In the genomic region with DNA sequence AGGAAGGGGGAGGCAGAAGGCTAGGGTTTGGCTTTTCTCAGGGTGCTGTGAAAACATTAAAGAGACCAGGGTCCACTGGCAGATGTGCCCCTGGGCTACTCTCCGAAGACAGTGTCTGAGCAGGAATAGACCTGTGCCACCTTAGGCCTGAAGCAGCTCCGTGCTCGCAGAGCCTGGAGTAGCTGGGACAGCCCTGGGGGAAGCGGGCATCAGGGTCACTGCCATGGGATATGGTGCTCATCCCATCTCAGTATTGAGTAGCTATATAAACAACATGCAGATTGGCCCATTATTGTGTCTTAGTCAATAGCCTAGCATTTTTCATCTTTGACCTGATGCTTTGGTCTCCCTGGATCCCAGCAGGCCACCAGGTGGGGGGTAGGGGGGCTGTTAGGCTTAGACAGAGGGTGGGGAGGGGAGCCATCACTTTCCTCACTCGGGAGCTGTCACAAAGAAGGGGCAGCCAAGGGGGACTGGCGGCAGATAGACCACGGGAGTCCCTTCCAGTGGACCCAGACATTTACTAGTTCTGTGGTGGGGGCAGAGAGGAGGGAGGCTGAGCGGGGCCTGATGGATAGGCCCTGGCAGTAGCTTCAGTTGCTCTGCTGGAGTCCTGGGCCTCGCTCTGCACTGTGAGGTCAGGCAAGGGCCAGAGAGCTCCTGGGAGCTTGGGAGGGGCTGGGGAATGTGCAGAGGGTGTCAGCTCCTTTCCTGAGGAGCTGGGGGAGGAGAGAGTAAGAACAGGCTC, we compare ENCODE assay signal across 10 mouse cellular contexts. TPM values are rescaled to one million over a fixed set of nuclear protein-coding genes. Genes with fewer than 3 reads are reported as not detected.
A peak's percentile ranks its signal among the peaks of the same experiment; 100 is the strongest.
DNase-seq lines count a peak whose midpoint lies in the region; ATAC-seq and TF ChIP-seq lines count a peak whose summit lies in the region.
"Had no signal": no experiment of that assay in that cellular context is flagged by ENCODE, and none has a peak within 500 bp of the region (broad histone marks: within the 10 kb centered on the region; RNA-seq: fewer than 3 reads in every experiment).

No protein-coding gene starts in this region.

- intact Hi-C loops in heart, postnatal 36 days (cut with DNase I): no loop called here
- intact Hi-C loops in left cerebral cortex, postnatal 4 days (cut with DNase I): no loop called here

- no peak for ATAC-seq in heart, embryonic 13.5 days (ENCODE audit: extremely low read depth, insufficient number of reproducible peaks, low FRiP score, low TSS enrichment)
- 0 out of 2 replicates have a peak, but pooled peaks have one; percentile 44 for ATAC-seq in hindbrain, embryonic 16.5 days

- H3K9ac ChIP-seq in heart, embryonic 13.5 days: peak overlapping the region; percentile 12; the same call in 1 of the 2 replicates
- no peak overlapping the region; the same call in 1 of the 2 replicates for H3K9ac ChIP-seq in hindbrain, embryonic 16.5 days (ENCODE audit: low read depth, low read length)
- H3K9ac ChIP-seq: embryonic facial prominence, embryonic 15.5 days; limb, embryonic 15.5 days had no signal

- H3K27me3 ChIP-seq in heart, embryonic 13.5 days (replicated peaks): no peaks in the 10 kb centered on the region
- peaks cover 14% of the 10 kb centered on the region for H3K27me3 ChIP-seq in hindbrain, embryonic 16.5 days (replicated peaks; ENCODE audit: control insufficient read depth, insufficient read depth, low read length)
- H3K27me3 ChIP-seq: embryonic facial prominence, embryonic 15.5 days; limb, embryonic 15.5 days had no signal

- DNase-seq in heart, postnatal 36 days: no peak
- no peak for DNase-seq in left cerebral cortex, postnatal 4 days
- no peak for DNase-seq in spleen, postnatal 4 days (ENCODE audit: low spot score in 2 of 2)
- DNase-seq in right cerebral cortex, postnatal 14 days: no peak

- H3K36me3 ChIP-seq in heart, embryonic 13.5 days: no peaks in the 10 kb centered on the region
- H3K36me3 ChIP-seq in hindbrain, embryonic 16.5 days (ENCODE audit: control insufficient read depth, insufficient read depth, low read length): no peaks in the 10 kb centered on the region
- H3K36me3 ChIP-seq: embryonic facial prominence, embryonic 15.5 days; limb, embryonic 15.5 days had no signal

- no peak overlapping the region for H3K27ac ChIP-seq in heart, embryonic 13.5 days (replicated peaks)
- peak overlapping the region; percentile 5; the same call in 1 of the 2 replicates for H3K27ac ChIP-seq in brown adipose tissue, adult 24 weeks (replicated peaks; ENCODE audit: low read depth, low read length)
- no peak overlapping the region for H3K27ac ChIP-seq in hindbrain, embryonic 16.5 days (ENCODE audit: low read depth, low read length)
- H3K27ac ChIP-seq in olfactory bulb, adult 2 months (ENCODE audit: insufficient read depth, low read depth, low read length): peak overlapping the region; percentile 69
- H3K27ac ChIP-seq: embryonic facial prominence, embryonic 15.5 days; limb, embryonic 15.5 days had no signal

- peaks cover 51% of the 10 kb centered on the region for H3K4me1 ChIP-seq in heart, embryonic 13.5 days
- H3K4me1 ChIP-seq in brown adipose tissue, adult 24 weeks (ENCODE audit: control insufficient read depth, insufficient read depth, insufficient read length, low read length): peaks cover 24% of the 10 kb centered on the region
- H3K4me1 ChIP-seq in hindbrain, embryonic 16.5 days (ENCODE audit: control insufficient read depth, insufficient read depth, low read depth, low read length): no peaks in the 10 kb centered on the region
- H3K4me1 ChIP-seq in olfactory bulb, adult 2 months (ENCODE audit: control insufficient read depth, insufficient read depth, low read length): peaks cover 25% of the 10 kb centered on the region

- WGBS in heart, embryonic 13.5 days: 45% methylated on average over 9 of the region's 9 CpGs
- 28% methylated on average over 9 of the region's 9 CpGs for WGBS in hindbrain, embryonic 16.5 days
- WGBS in olfactory bulb, adult 2 months: 86% methylated on average over 9 of the region's 9 CpGs

- no peak overlapping the region for H3K4me3 ChIP-seq in heart, embryonic 13.5 days
- no peak overlapping the region for H3K4me3 ChIP-seq in brown adipose tissue, adult 24 weeks (ENCODE audit: insufficient read depth, low read depth, low read length)
- no peak overlapping the region for H3K4me3 ChIP-seq in hindbrain, embryonic 16.5 days (ENCODE audit: low read length)
- no peak overlapping the region for H3K4me3 ChIP-seq in olfactory bulb, adult 2 months (ENCODE audit: insufficient read depth, low read depth, low read length)
- H3K4me3 ChIP-seq: embryonic facial prominence, embryonic 15.5 days; limb, embryonic 15.5 days had no signal

- TF ChIP-seq CTCF in olfactory bulb, adult 2 months (IDR thresholded peaks at IDR 0.05; ENCODE audit: insufficient read depth, low read depth, low read length): no peak

- H3K4me2 ChIP-seq in heart, embryonic 13.5 days: no peak overlapping the region
- H3K4me2 ChIP-seq in hindbrain, embryonic 16.5 days (ENCODE audit: low read length): no peak overlapping the region
- H3K4me2 ChIP-seq: embryonic facial prominence, embryonic 15.5 days; limb, embryonic 15.5 days had no signal

- no peaks in the 10 kb centered on the region for H3K9me3 ChIP-seq in heart, embryonic 13.5 days
- no peaks in the 10 kb centered on the region for H3K9me3 ChIP-seq in hindbrain, embryonic 16.5 days (ENCODE audit: control insufficient read depth, low read length)
- H3K9me3 ChIP-seq: embryonic facial prominence, embryonic 15.5 days; limb, embryonic 15.5 days had no signal

- TF ChIP-seq POLR2A in olfactory bulb, adult 2 months (IDR thresholded peaks at IDR 0.05; ENCODE audit: insufficient read depth, low read depth, low read length): no peak

RNA-seq across cellular contexts. Expression of gene Rpusd4, which starts 49.7 kb away (rescaled TPM):
- 19.4 and 22.1 TPM in 2 replicates for polyA plus RNA-seq in heart, embryonic 13.5 days (2015; fragmentation: Nextera tagmentation; extraction: Ambion mirVana)
- total RNA-seq in heart, postnatal 36 days (2021): 10 to 100 TPM; 12.6 to 15.3 TPM
- 10.6 and 11.6 TPM in 2 replicates for polyA plus RNA-seq in brown adipose tissue, adult 24 weeks (2012; ENCODE audit: insufficient read depth, insufficient read length, missing spikeins)
- polyA plus RNA-seq in hindbrain, embryonic 16.5 days (2015; fragmentation: Nextera tagmentation; extraction: Ambion mirVana): 17.6 and 20.0 TPM in 2 replicates
- not detected in 2 replicates for polyA plus RNA-seq in olfactory bulb, adult 2 months (2012; ENCODE audit: insufficient read depth, insufficient read length, low replicate concordance, missing spikeins)
- total RNA-seq in left cerebral cortex, postnatal 4 days (2021): 10 to 100 TPM in 1 of 2 experiments, 1 to 10 TPM in 1; 9.1 to 12.4 TPM

RNA-seq across cellular contexts. Expression of gene Fam118b, which starts 49.8 kb away (rescaled TPM):
- polyA plus RNA-seq in heart, embryonic 13.5 days (2015; fragmentation: Nextera tagmentation; extraction: Ambion mirVana): 26.9 and 28.1 TPM in 2 replicates
- 10 to 100 TPM; 13.4 to 17.1 TPM for total RNA-seq in heart, postnatal 36 days (2021)
- polyA plus RNA-seq in brown adipose tissue, adult 24 weeks (2012; ENCODE audit: insufficient read depth, insufficient read length, missing spikeins): 10.7 and 19.9 TPM in 2 replicates
- polyA plus RNA-seq in hindbrain, embryonic 16.5 days (2015; fragmentation: Nextera tagmentation; extraction: Ambion mirVana): 46.6 and 48.5 TPM in 2 replicates
- not detected in 2 replicates for polyA plus RNA-seq in olfactory bulb, adult 2 months (2012; ENCODE audit: insufficient read depth, insufficient read length, low replicate concordance, missing spikeins)
- total RNA-seq in left cerebral cortex, postnatal 4 days (2021): 10 to 100 TPM; 32.3 to 38.8 TPM

Comparison
In these comparisons a context has a peak if more than half of its experiments do, and no peak if none do; other contexts are left out.
1. H3K27ac ChIP-seq: peak in brown adipose tissue, adult 24 weeks (single experiment) and olfactory bulb, adult 2 months (single experiment); none in heart, embryonic 13.5 days (single experiment) and hindbrain, embryonic 16.5 days (single experiment).
2. RNA of gene Fam118b, which starts 49.8 kb away (polyA plus RNA-seq): 46.6 to 48.5 TPM in hindbrain, embryonic 16.5 days, 26.9 to 28.1 TPM in heart, embryonic 13.5 days and 10.7 to 19.9 TPM in brown adipose tissue, adult 24 weeks; not detected in olfactory bulb, adult 2 months; every median in the first group is over 10 times any median in the second.